Mouse (Mus musculus) heart, postnatal 0 days (tissue): ENCODE data around the gene Mthfd2. TPM values are rescaled to one million over a fixed set of nuclear protein-coding genes. Genes with fewer than 3 reads are reported as not detected.
A peak's percentile ranks its signal among the peaks of the same experiment; 100 is the strongest.

Experiments used
- ATAC-seq: fragments of 200-750 bp; cut with Nextera tagmentation; 2 replicates; pipeline ENCODE4 v1.8.0; 2017; ENCODE audit warnings: low read depth, moderate number of reproducible peaks, moderate library complexity; ENCODE audit not compliant: insufficient read depth
- DNase-seq: peaks from one replicate; pipeline ENCODE4 v3.0.0-alpha.2; 2016; ENCODE audit warnings: low spot score
- H3K27ac ChIP-seq: fragments of 300-500 bp; sonication (generic); 2 replicates; pipeline ENCODE4 v1.5.1; 2014; ENCODE audit warnings: low read depth, mild to moderate bottlenecking
- H3K27me3 ChIP-seq: fragments of 300-500 bp; sonication (generic); 2 replicates; pipeline ENCODE4 v1.6.1; 2014; ENCODE audit warnings: low read length, mixed read lengths; ENCODE audit not compliant: control insufficient read depth, insufficient read depth
- H3K36me3 ChIP-seq: fragments of 300-500 bp; sonication (generic); replicated peaks from 2 replicates; pipeline ENCODE4 v1.6.1; 2014; ENCODE audit warnings: low read length, mixed read lengths; ENCODE audit not compliant: control insufficient read depth, insufficient read depth
- H3K4me1 ChIP-seq: fragments of 300-500 bp; sonication (generic); 2 replicates; pipeline ENCODE4 v1.6.1; 2014; ENCODE audit warnings: antibody characterized with exemption; ENCODE audit not compliant: control insufficient read depth, insufficient read depth
- H3K4me2 ChIP-seq: fragments of 300-500 bp; sonication (generic); 2 replicates; pipeline ENCODE4 v1.6.1; 2014; ENCODE audit warnings: low read depth, mild to moderate bottlenecking, low read length, moderate library complexity
- H3K4me3 ChIP-seq: fragments of 300-500 bp; sonication (generic); 2 replicates; pipeline ENCODE4 v1.5.1; 2014; ENCODE audit warnings: low read depth, low read length
- H3K9ac ChIP-seq: fragments of 300-500 bp; sonication (generic); replicated peaks from 2 replicates; pipeline ENCODE4 v1.6.1; 2014; ENCODE audit warnings: low read depth, low read length, mixed read lengths
- H3K9me3 ChIP-seq: fragments of 300-500 bp; sonication (generic); replicated peaks from 2 replicates; pipeline ENCODE4 v1.6.1; 2016; ENCODE audit warnings: low read length; ENCODE audit not compliant: control insufficient read depth
- CTCF ChIP-seq: IDR thresholded peaks from 2 replicates; pipeline ENCODE4 v1.5.1; 2016; ENCODE audit warnings: antibody characterized with exemption, control low read depth, low read depth
- EP300 ChIP-seq: IDR thresholded peaks from 2 replicates; pipeline ENCODE4 v1.6.1; 2016; ENCODE audit warnings: antibody characterized with exemption, low read depth
- WGBS: fragments of 180-500 bp; shearing (Covaris S2); extraction: QIAGEN DNeasy Blood & Tissue Kit; methylation state at CpG from one replicate; pipeline ENCODE4 v1.1.7; 2014; 5-methylcytosine and 5-hydroxymethylcytosine counted together
- polyA plus RNA-seq: library from polyadenylated mRNA; unstranded; fragments of >200 nt; fragmentation: Nextera tagmentation; extraction: Ambion mirVana; gene quantifications from 2 replicates; pipeline ENCODE4 v1.2.1, GENCODE M21; 2015
- total RNA-seq: library from RNA; depleted of rRNA; stranded (reverse); fragments of >200 nt; gene quantifications from 2 replicates; pipeline ENCODE4 v1.2.3, GENCODE M21; 2014; ENCODE audit warnings: low replicate concordance

Gene Mthfd2
- total and polyA plus RNA-seq, 2 experiments from 2014 or later = 3.6 to 8.9 TPM

GRCm38 (mm10) chr6:83326394-83326736, 657 bp upstream of the Mthfd2 start:
- DNase-seq (no peak), ATAC-seq (peak; percentile 19; the same call in 1 of the 2 replicates)
- TF ChIP-seq CTCF (no peak), EP300 (no peak)
- Histone ChIP-seq H3K27me3 (no peaks in the 10 kb centered on the region), H3K4me1 (peaks cover 10% of the 10 kb centered on the region; the same call in 1 of the 2 replicates), H3K27ac (peak overlapping the region; percentile 92), H3K9me3 (no peaks in the 10 kb centered on the region), H3K9ac (peak overlapping the region; percentile 85), H3K36me3 (peaks cover 17% of the 10 kb centered on the region), H3K4me2 (peak overlapping the region; percentile 66), H3K4me3 (peak overlapping the region; percentile 88)
- WGBS = 5% methylated on average over 6 of the region's 6 CpGs

DNA sequence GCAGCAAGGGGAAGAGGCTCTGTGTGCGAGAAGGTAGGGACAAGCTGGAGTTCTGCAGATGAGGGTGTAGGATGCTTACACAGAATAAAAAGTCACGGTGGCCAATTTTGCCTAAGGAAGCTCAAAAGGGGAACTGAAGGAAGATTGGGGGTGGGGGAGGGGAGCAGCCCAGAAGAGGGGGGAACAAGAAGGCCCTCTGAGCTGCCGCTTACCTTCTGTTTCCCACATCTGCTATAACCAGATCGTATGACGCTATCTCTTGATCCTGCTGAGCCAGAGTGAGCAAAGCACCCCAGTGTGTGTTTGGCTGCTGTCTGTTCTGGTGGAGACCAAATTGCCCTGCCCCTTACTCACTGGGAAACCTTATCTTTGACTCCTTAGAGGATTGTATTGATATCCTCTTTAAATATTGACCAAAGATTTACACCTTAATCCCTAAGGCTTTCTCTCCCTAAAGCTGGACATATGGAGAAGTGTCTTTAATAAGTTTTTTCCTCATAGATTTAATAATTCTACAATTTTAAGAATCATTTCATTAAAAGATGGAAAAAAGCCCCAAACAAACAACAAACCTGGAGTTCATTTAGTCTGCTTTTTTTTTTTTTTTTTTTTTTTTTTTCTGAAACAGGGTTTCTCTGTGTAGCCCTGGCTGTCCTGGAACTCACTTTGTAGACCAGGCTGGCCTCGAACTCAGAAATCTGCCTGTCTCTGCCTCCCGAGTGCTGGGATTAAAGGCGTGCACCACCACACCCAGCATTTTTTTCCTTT, 1.9 kb downstream of the Mthfd2 start:
- ATAC-seq = no peak
- Histone ChIP-seq H3K9me3 (no peaks in the 10 kb centered on the region), H3K9ac (no peak overlapping the region), H3K4me2 (no peak overlapping the region), H3K4me1 (peaks cover 10% of the 10 kb centered on the region; the same call in 1 of the 2 replicates), H3K27ac (no peak overlapping the region), H3K4me3 (no peak overlapping the region), H3K36me3 (no peaks in the 10 kb centered on the region), H3K27me3 (no peaks in the 10 kb centered on the region)
- 70% methylated on average over 8 of the region's 8 CpGs for WGBS
- TF ChIP-seq CTCF = no peak
- no peak for TF ChIP-seq EP300
- no peak for DNase-seq

- TF ChIP-seq CTCF = no peak
- no peak for TF ChIP-seq EP300
- Histone ChIP-seq H3K4me1 (peaks cover 10% of the 10 kb centered on the region; the same call in 1 of the 2 replicates), H3K4me3 (no peak overlapping the region), H3K9me3 (no peaks in the 10 kb centered on the region), H3K9ac (no peak overlapping the region), H3K27ac (no peak overlapping the region), H3K4me2 (no peak overlapping the region), H3K27me3 (no peaks in the 10 kb centered on the region), H3K36me3 (no peaks in the 10 kb centered on the region)
- ATAC-seq (no peak), DNase-seq (no peak)
- 50% methylated on average over 2 of the region's 2 CpGs for WGBS
Observed at GRCm38 (mm10) chr6:83322794-83323193, 2.9 kb downstream of the Mthfd2 start.

- H3K27ac ChIP-seq = no peak overlapping the region
- TF ChIP-seq EP300 = no peak
- TF ChIP-seq CTCF = no peak
- 62% methylated on average over 1 of the region's 1 CpGs for whole genome bisulfite sequencing
- H3K9ac ChIP-seq = no peak overlapping the region
- no peak for DNase-seq
- peaks cover 8% of the 10 kb centered on the region; the same call in 1 of the 2 replicates for H3K4me1 ChIP-seq
- ATAC-seq = no peak
- H3K4me3 ChIP-seq = no peak overlapping the region
- H3K9me3 ChIP-seq = no peaks in the 10 kb centered on the region
- no peak overlapping the region for H3K4me2 ChIP-seq
- H3K36me3 ChIP-seq = no peaks in the 10 kb centered on the region
- no peaks in the 10 kb centered on the region for H3K27me3 ChIP-seq
Observed at GRCm38 (mm10) chr6:83321927-83322326, 3.8 kb downstream of the Mthfd2 start.

GRCm38 (mm10) chr6:83317108-83317741, 8.5 kb downstream of the Mthfd2 start:
- WGBS = under 1% methylated on average over 51 of the region's 52 CpGs
- Histone ChIP-seq H3K27me3 (no peaks in the 10 kb centered on the region), H3K4me3 (peak overlapping the region; percentile 75), H3K4me2 (peak overlapping the region; percentile 90), H3K27ac (no peak overlapping the region), H3K36me3 (0 out of 2 replicates have a peak, but pooled peaks cover 5% of the 10 kb centered on the region), H3K4me1 (peaks cover 5% of the 10 kb centered on the region; the same call in 1 of the 2 replicates), H3K9ac (peak overlapping the region; percentile 46; the same call in 1 of the 2 replicates), H3K9me3 (no peaks in the 10 kb centered on the region)
- ATAC-seq (peak; percentile 99), DNase-seq (peak; percentile 80)
- TF ChIP-seq EP300 (no peak), CTCF (peak; percentile 54)
